Mouse (Mus musculus) thymus, postnatal 0 days (tissue): ENCODE measurements at regions not wholly inside any gene's neighbourhood (a gene's known extent, or its start where the extent isn't known, plus 50 kb on each side); places are given as distances from the start of the nearest gene placed in this dataset.

ENCODE experiments used
- DNase-seq: peaks from one replicate; pipeline ENCODE4 v3.0.0-alpha.2; 2015; ENCODE audit warnings: low spot score

DNA sequence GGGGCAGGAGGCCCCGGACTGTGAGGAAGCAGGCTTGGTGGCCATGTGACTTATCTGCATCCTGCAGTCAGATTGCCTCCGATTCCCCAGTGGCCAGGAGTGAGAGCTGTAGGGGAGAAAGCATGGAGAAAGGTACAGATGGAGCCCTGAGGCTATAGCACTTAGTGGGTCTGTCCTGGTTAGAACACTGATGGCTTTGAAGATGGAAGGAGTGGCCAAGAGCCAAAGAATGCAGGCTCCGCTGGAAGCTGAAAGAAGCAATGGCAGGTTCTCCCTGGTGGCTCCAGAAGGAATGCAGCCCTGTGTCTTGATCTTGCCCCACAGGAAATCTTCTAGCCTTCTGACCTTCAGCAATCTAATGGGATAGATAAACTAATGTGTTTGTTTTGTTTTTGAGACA lies 926.3 kb downstream of the 4930447A16Rik start:
- DNase-seq: no peak

DNA sequence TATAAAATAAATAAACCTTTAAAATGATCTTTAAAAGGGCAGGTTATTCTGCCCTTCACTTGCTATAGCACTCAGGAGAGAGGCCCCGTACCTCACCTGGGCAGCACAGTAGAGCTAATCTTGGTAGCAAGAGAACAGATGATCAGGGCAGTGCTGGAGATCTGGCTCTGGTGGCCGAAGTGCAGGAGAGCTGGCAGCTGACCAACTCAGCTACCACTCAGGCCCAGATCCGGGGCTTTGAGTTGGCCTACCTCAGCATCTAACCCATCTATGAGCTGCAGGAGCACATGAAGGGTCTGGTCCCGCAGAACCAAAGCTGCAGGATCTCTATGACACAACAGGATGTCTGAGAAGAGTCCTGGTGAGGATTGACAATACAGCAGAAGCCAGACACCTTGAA lies 928.0 kb downstream of the 4930447A16Rik start:
- DNase-seq: no peak

- DNase-seq: no peak
Measured at GRCm38 (mm10) chr15:38359053-38359452, 933.7 kb downstream of the 4930447A16Rik start.

- no peak for DNase-seq
Measured at GRCm38 (mm10) chr15:38363522-38363921, 938.2 kb downstream of the 4930447A16Rik start.

GRCm38 (mm10) chr15:38364014-38364413 lies 938.7 kb downstream of the 4930447A16Rik start:
- DNase-seq: no peak

GRCm38 (mm10) chr15:38367643-38368042 lies 942.3 kb downstream of the 4930447A16Rik start:
- no peak for DNase-seq

GRCm38 (mm10) chr15:38368291-38368690 lies 942.9 kb downstream of the 4930447A16Rik start:
- no peak for DNase-seq

DNA sequence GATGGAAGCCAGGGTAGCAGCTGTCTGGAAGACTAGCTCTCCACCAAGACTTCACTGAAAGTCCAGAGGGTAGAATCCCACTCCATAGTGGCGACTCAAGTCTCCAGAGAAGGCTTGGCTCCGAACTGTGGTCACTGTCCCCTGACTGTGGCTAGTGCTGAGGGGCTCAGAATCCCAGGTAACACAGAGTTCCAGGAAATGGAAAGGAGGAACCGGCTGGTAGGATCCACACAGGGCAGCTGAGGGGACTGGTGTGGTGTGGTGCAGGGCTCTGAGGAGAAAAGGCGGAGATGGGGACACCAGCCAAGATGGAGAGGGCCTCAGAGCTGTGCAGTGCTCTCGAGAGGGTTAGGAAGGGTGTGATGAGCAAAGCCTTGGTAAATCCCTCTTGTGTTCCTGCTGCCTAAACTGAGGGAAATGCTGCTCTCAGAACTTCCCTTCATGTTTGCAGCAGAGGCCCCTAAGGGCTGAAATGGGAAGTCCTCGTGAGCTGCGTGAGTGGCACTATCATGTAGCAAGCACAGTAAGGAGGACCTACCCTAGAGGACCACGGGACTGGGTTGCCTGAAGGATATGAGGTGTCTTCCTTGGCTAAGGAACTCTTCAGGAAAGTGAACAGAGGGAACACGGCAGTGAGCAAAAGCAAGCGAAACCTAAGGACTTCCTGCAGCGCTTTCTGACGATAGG lies 946.2 kb downstream of the 4930447A16Rik start:
- DNase-seq: no peak

GRCm38 (mm10) chr15:38373797-38374196 lies 948.4 kb downstream of the 4930447A16Rik start:
- peak; percentile 39 for DNase-seq

DNA sequence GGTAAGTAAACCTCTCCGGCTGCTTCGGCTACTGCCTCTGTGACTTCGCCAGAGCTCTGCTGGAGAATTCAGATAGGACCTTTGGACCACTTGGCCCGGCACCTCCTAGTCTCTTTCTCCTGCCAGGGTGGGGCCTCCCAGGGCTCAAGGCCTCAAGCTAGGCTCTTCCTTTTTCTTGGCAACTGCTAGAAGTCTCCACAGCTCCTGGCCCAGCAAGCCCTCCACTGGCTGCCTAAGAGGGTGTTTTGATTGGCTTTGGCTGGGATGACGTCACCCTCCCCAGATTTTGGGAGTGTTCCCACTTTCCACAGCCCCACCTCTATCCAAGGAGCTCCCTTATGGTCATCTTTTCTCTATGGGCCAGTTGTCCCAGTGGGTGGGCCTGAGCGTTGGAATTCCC lies 949.4 kb downstream of the 4930447A16Rik start:
- DNase-seq: no peak

DNA sequence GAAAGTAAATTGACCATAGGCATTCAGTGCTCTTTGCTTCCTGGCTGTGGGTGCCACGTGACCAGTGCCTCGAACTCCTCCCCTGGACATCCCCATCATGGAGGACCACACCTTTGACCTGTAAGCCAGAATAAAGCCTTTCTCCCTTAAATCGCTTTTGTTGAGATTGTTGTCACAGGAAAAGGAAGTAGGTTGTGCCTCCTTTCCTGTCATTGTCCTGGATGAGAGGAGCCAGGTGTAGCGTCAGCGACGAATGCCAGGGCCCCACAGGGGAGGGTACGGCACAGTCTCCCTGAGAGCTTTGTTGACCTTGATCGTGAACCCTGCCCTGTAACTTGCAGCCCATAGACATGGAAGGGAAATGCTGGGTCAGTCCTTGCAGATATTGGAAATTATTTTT lies 952.8 kb downstream of the 4930447A16Rik start:
- DNase-seq: no peak

- peak; percentile 11 for DNase-seq
Measured at GRCm38 (mm10) chr15:38387617-38388016, 962.3 kb downstream of the 4930447A16Rik start.

DNA sequence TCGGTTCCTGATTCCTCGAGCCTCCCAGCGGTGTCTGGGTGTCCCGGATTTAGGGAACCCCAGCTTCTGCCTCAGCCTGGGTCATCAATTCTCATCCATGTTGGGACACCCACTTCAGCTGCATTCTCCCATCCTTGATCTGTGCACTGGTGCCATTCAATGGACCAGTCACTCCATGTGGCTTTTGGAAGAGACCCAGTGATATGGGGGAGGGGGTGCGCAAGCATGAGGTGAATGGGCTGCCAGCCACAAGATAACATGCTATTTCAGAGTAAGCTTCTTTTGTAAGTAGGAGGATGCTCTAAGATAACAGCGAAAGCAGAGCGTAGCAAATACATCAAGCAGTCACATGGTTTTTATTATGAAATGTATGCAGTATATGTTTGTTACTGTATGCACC lies 963.1 kb downstream of the 4930447A16Rik start:
- no peak for DNase-seq

- no peak for DNase-seq
Measured at GRCm38 (mm10) chr15:38390450-38390849, 965.1 kb downstream of the 4930447A16Rik start.

DNA sequence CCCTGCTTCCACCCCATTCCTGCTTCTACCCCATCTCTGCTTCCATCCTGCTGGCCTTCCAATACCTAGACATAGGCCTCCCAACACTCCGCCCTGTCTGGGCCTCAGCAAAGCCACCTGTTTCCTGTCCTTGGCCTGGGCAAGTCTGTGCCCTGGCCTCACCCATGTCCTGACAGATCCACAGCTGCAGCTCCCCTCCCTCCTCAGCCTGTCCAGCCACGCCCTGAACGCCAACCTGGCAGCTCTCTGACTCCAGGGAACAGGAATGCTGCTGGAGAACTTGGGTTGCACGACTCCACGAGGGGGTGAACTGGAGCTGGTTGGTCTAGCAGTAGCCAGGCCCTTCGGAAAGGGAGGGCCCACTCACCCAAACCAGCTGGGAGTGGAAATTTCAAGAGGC lies 966.1 kb downstream of the 4930447A16Rik start:
- no peak for DNase-seq

DNA sequence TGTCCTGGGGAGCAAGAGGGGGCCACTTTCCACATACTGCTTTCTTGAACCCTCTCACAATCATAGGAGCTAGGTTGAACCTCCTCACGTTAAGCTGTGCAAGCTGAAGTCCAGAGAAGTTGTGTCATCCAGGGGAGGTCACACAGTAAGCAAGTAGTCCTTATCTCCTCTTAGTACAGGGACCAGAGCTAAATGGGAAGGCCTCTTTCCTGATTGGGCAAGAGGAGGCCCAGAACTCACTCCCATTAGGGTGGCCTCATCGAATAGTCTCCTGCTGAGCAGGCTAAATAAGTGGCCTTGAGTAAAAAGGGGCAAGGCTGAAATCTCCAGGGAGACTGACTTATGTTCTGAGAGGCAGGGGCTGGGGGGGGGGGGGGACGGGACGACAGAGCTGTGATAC lies 966.5 kb downstream of the 4930447A16Rik start:
- DNase-seq: no peak

GRCm38 (mm10) chr15:38392441-38393149 lies 967.2 kb downstream of the 4930447A16Rik start:
- no peak for DNase-seq

DNA sequence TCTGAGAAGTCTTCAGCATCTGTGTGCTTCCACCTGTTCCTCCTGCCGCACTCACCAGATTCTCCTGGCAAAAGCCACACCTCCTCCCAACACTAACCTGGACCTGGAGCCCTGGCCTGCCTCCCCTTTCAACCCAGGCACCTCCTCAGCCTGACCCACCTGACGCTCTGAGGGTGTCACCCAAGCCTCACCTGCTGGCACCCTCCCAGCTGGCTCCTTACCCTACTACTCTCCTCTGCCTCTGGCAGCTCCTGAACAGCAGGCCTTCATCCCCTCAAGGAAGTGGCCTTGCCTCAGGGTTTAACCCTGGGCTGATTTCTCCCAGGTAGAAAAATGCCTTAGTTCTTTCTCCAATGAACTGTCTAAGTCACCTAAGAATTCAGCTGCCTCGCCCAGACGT lies 973.5 kb downstream of the 4930447A16Rik start:
- no peak for DNase-seq

DNA sequence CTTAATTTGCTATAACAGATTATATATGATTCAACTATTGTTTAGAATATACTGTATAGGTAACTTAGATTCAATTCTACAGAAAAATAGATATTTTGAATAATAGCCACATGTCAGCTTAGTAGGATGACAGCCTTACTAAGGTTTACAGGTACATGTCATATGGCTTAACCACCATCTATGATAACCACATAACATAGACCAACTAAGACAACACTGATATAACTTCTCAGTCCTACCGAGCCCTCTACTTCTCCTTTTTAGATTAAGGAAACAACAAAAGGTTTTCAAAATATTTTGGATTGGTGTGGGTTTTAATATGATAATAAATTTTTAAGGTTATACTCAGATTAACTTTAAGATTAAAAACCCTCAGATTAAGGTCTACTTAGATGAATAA lies 977.4 kb downstream of the 4930447A16Rik start:
- DNase-seq: no peak

- DNase-seq: no peak
Measured at GRCm38 (mm10) chr15:38403760-38404375, 978.5 kb downstream of the 4930447A16Rik start.

GRCm38 (mm10) chr15:38406114-38406960 lies 981.0 kb downstream of the 4930447A16Rik start:
- DNase-seq: no peak

DNA sequence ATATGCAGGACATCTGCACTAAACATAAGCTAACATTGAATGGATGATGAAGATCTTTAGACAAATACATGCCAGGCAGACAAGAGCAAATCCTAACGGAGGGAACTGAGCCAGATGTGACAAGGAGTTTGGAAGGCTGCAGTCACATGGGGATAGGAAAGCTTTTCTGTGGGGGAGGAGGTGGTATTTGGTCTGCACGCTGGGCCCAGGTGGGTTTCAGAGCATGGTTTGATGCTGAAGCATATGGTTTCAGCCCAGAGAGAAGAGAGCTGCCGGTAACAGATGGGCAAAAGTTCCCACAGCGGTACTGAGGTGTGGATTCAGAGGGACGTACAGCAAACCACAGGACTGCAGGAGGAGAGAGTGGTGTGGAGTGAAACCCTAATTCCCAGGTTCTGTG lies 982.1 kb downstream of the 4930447A16Rik start:
- no peak for DNase-seq
